Mouse (Mus musculus) heart, adult 2 months (tissue): ENCODE results near the gene Rcc1.

Experiments used
- CTCF ChIP-seq: fragments of 200-600 bp; IDR thresholded peaks from 2 replicates; pipeline ENCODE4 v1.8.1; 2022; ENCODE audit warnings: antibody characterized with exemption, mild to moderate bottlenecking, moderate library complexity
- POLR2A ChIP-seq: fragments of 200-500 bp; IDR thresholded peaks from 2 replicates; pipeline ENCODE4 v1.6.1; 2011; ENCODE audit warnings: mild to moderate bottlenecking, low read depth, low read length, control low read depth; ENCODE audit not compliant: insufficient read depth

GRCm38 (mm10) chr4:132391063-132391740 lies 37.8 kb upstream of the Rcc1 start:
- TF ChIP-seq CTCF (no peak), POLR2A (no peak)
